Mouse (Mus musculus): ENCODE measurements at regions not wholly inside any gene's neighbourhood (a gene's known extent, or its start where the extent isn't known, plus 50 kb on each side); places are given as distances from the start of the nearest gene placed in this dataset.

DNA sequence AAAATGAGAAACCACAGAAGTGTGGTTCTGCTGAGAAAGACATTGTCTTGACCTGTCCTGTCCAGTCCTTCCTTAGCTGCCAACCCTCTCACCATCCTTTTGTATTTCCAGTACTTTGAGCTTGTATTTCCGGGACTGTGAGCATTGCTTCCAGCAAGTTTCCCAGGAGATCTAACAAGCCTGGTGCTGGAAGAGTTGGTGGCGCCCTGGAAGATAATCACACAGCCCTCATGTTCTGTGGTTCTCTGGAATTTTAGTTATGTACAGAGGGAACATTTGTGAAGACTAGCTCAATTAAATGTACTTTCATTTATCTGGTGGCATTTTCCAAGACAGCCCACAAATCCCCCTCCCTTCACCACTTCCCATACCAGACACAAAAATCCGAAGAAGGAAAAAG, 560.5 kb upstream of the Id4 start:
- TF ChIP-seq EP300 (IDR thresholded peaks at IDR 0.05; ENCODE audit: low read depth) (no peak), CTCF (IDR thresholded peaks at IDR 0.05; ENCODE audit: low read depth) (no peak)

Data from liver, postnatal 0 days (tissue).